Mouse (Mus musculus) macrophage (primary cell): ENCODE measurements around the gene Cd101. TPM values are rescaled to one million over a fixed set of nuclear protein-coding genes. Genes with fewer than 3 reads are reported as not detected.

ENCODE experiments used
- H3K27ac ChIP-seq: fragments of 350-480 bp; formaldehyde crosslinking; 2 replicates; pipeline ENCODE4 v1.9.0; 2021
- H3K36me3 ChIP-seq: fragments of 350-480 bp; formaldehyde crosslinking; 2 replicates; pipeline ENCODE4 v1.9.0; 2021; ENCODE audit errors: inconsistent target
- H3K4me3 ChIP-seq: fragments of 350-480 bp; formaldehyde crosslinking; 2 replicates; pipeline ENCODE4 v1.9.0; 2021; ENCODE audit errors: inconsistent target
- H3K79me2 ChIP-seq: fragments of 350-480 bp; formaldehyde crosslinking; 2 replicates; pipeline ENCODE4 v1.9.0; 2021; ENCODE audit errors: inconsistent target
- WGBS: methylation state at CpG from one replicate; pipeline ENCODE4 v1.1.7; 2026; ENCODE audit warnings: inconsistent platforms; ENCODE audit not compliant: missing documents; 5-methylcytosine and 5-hydroxymethylcytosine counted together
- polyA plus RNA-seq: library from polyadenylated mRNA; stranded (reverse); fragments of 250-400 nt; gene quantifications from 3 replicates; pipeline ENCODE4 v1.2.4, GENCODE M21; 2018; ENCODE audit warnings: inconsistent platforms

Cd101 gene
- polyA plus RNA-seq, 1 experiment from 2014 or later: 0.10 TPM

GRCm38 (mm10) chr3:101003575-101004356 is 25.6 kb downstream of the Cd101 start:
- no peak overlapping the region for H3K4me3 ChIP-seq
- H3K36me3 ChIP-seq: no peaks in the 10 kb centered on the region
- WGBS: 16% methylated on average over 15 of the region's 15 CpGs
- H3K79me2 ChIP-seq: no peaks in the 10 kb centered on the region
- H3K27ac ChIP-seq: peak overlapping the region; percentile 60

- 89% methylated on average over 2 of the region's 2 CpGs for WGBS
- Histone ChIP-seq H3K4me3 (no peak overlapping the region), H3K27ac (no peak overlapping the region), H3K36me3 (no peaks in the 10 kb centered on the region), H3K79me2 (no peaks in the 10 kb centered on the region)
These were observed 29.6 kb downstream of the Cd101 start for GRCm38 (mm10) chr3:100999732-101000131.

DNA sequence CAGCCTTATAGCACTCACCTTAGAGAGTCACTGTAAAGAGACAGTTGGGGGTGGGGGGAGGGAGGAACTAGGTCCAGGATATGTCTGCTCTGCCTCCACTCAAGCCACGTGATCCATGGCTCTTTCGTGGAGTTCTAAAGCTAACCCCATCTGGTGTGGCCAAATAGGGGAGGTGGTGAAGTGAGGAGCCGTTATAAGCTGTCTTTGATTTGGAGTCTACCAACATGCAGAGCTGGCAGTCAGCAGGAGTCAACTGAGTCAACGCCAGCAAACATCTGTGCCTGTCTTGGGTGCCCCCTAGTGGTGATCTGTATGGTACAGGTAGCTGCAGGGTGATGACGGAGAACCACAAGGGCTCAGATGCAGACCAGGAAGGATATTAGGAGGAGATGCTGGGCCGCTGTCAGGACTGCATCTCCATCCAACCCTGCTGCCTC is 30.4 kb downstream of the Cd101 start:
- WGBS: 58% methylated on average over 6 of the region's 6 CpGs
- Histone ChIP-seq H3K27ac (no peak overlapping the region), H3K79me2 (no peaks in the 10 kb centered on the region), H3K36me3 (no peaks in the 10 kb centered on the region), H3K4me3 (no peak overlapping the region)

- H3K27ac ChIP-seq: peak overlapping the region; percentile 57
- 45% methylated on average over 7 of the region's 10 CpGs for WGBS
These were observed 31.4 kb downstream of the Cd101 start for GRCm38 (mm10) chr3:100997785-100998570.

GRCm38 (mm10) chr3:100994252-100994651 is 35.1 kb downstream of the Cd101 start:
- Histone ChIP-seq H3K27ac (peak overlapping the region; percentile 55), H3K4me3 (peak overlapping the region; percentile 17; the same call in 1 of the 2 replicates), H3K79me2 (no peaks in the 10 kb centered on the region), H3K36me3 (no peaks in the 10 kb centered on the region)
- 64% methylated on average over 4 of the region's 4 CpGs for WGBS

More at GRCm38 (mm10) chr3:100997785-100998570, 31.4 kb downstream of the Cd101 start:
- Histone ChIP-seq H3K4me3 (no peak overlapping the region), H3K79me2 (no peaks in the 10 kb centered on the region), H3K36me3 (no peaks in the 10 kb centered on the region)

- Histone ChIP-seq H3K4me3 (peak overlapping the region; percentile 17; the same call in 1 of the 2 replicates), H3K27ac (peak overlapping the region; percentile 55), H3K36me3 (no peaks in the 10 kb centered on the region), H3K79me2 (no peaks in the 10 kb centered on the region)
- WGBS: 14% methylated on average over 15 of the region's 15 CpGs
These were observed 35.6 kb downstream of the Cd101 start for GRCm38 (mm10) chr3:100993718-100994117.

GRCm38 (mm10) chr3:100993158-100993557 is 36.2 kb downstream of the Cd101 start:
- WGBS: 85% methylated on average over 7 of the region's 7 CpGs
- H3K36me3 ChIP-seq: no peaks in the 10 kb centered on the region
- H3K4me3 ChIP-seq: no peak overlapping the region
- H3K79me2 ChIP-seq: no peaks in the 10 kb centered on the region
- no peak overlapping the region for H3K27ac ChIP-seq

DNA sequence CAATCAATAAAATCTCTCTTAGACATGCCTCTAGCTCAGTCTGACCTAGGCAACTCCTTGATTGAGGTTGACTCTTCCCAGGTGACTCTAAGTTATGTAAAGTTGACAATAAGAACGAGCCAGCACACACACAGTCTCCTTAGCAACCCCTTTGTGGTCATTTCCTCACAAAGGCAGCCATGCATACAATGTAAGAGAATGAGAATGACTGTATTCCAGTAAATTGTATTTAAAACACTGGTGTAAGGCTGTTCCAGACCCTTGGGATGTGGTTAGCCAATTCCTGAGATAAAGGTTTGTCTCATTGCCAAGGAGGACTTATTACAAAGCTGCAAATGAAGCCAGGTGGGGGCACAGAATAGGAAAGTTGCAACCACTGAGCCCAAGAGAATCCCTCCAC is 39.1 kb downstream of the Cd101 start:
- Histone ChIP-seq H3K36me3 (no peaks in the 10 kb centered on the region), H3K27ac (no peak overlapping the region), H3K79me2 (no peaks in the 10 kb centered on the region), H3K4me3 (no peak overlapping the region)
- WGBS: 22% methylated on average over 1 of the region's 1 CpGs

DNA sequence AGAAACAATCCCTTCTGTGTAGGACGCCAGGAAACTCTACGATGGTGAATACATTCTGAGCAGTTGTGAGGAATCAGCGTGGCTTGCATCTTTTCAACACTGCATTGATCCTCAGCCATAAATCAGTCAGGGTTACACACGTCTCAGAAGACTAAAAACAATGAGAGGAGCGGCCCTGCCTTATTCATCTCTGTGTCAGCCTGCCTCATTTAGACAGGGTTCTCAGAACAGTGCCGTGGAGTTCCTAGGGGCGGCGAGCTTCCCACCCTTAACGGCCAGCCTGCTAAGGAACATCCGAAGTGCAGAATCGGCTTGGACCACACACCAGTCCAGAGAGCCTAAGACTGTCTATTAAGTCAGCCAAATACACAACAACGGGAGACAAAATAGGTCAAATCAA is 39.9 kb downstream of the Cd101 start:
- Histone ChIP-seq H3K36me3 (no peaks in the 10 kb centered on the region), H3K4me3 (no peak overlapping the region), H3K79me2 (no peaks in the 10 kb centered on the region), H3K27ac (no peak overlapping the region)
- WGBS: 97% methylated on average over 12 of the region's 12 CpGs

GRCm38 (mm10) chr3:100979290-100979689 is 50.1 kb downstream of the Cd101 start:
- 8% methylated on average over 8 of the region's 8 CpGs for WGBS
- Histone ChIP-seq H3K4me3 (no peak overlapping the region), H3K36me3 (no peaks in the 10 kb centered on the region), H3K79me2 (no peaks in the 10 kb centered on the region), H3K27ac (no peak overlapping the region)

GRCm38 (mm10) chr3:100973906-100974305 is 55.5 kb downstream of the Cd101 start:
- peaks cover 3% of the 10 kb centered on the region; the same call in 1 of the 2 replicates for H3K79me2 ChIP-seq
- H3K4me3 ChIP-seq: no peak overlapping the region
- no peaks in the 10 kb centered on the region for H3K36me3 ChIP-seq
- 0% methylated on average over 1 of the region's 1 CpGs for WGBS
- H3K27ac ChIP-seq: no peak overlapping the region

- H3K79me2 ChIP-seq: peaks cover 5% of the 10 kb centered on the region; the same call in 1 of the 2 replicates
- peak within 1 kb of the TSS; percentile 39 for H3K27ac ChIP-seq
These were observed 60.0 kb downstream of the Cd101 start, which contains the start of gene Ttf2 for GRCm38 (mm10) chr3:100969176-100969917. Ttf2 (minus strand) TSS chr3:100969663.

GRCm38 (mm10) chr3:100963849-100964542 is 65.4 kb downstream of the Cd101 start:
- no peak overlapping the region for H3K27ac ChIP-seq
- H3K36me3 ChIP-seq: peaks cover 43% of the 10 kb centered on the region; the same call in 1 of the 2 replicates
- H3K4me3 ChIP-seq: no peak overlapping the region
- 88% methylated on average over 12 of the region's 14 CpGs for WGBS
- peaks cover 3% of the 10 kb centered on the region; the same call in 1 of the 2 replicates for H3K79me2 ChIP-seq

More at GRCm38 (mm10) chr3:100969176-100969917, 60.0 kb downstream of the Cd101 start, which contains the start of gene Ttf2:
- Histone ChIP-seq H3K36me3 (no peaks in the 10 kb centered on the region), H3K4me3 (peak within 1 kb of the TSS; percentile 91)
- WGBS: under 1% methylated on average over 40 of the region's 40 CpGs

- H3K36me3 ChIP-seq: peaks cover 66% of the 10 kb centered on the region
- 94% methylated on average over 7 of the region's 7 CpGs for whole genome bisulfite sequencing
These were observed 67.9 kb downstream of the Cd101 start for GRCm38 (mm10) chr3:100961501-100961900.

More at GRCm38 (mm10) chr3:100961501-100961900, 67.9 kb downstream of the Cd101 start:
- Histone ChIP-seq H3K4me3 (no peak overlapping the region), H3K27ac (no peak overlapping the region), H3K79me2 (no peaks in the 10 kb centered on the region)
